12 mouse cellular contexts compared by ENCODE assay signal in genomic region chr3:78880072-78880471, GRCm38 (mm10).
"Had no signal": no experiment of that assay in that cellular context is flagged by ENCODE, and none has a peak within 500 bp of the region (broad histone marks: within the 10 kb centered on the region; RNA-seq: fewer than 3 reads in every experiment).

No protein-coding gene starts in this region.

- H3K27me3 ChIP-seq: limb, embryonic 13.5 days; midbrain, embryonic 12.5 days; stomach, embryonic 15.5 days had no signal

- H3K9me3 ChIP-seq: limb, embryonic 13.5 days; midbrain, embryonic 12.5 days; stomach, embryonic 15.5 days had no signal

- H3K4me1 ChIP-seq: limb, embryonic 13.5 days; stomach, embryonic 15.5 days had no signal

- H3K4me3 ChIP-seq: limb, embryonic 13.5 days; midbrain, embryonic 12.5 days; myocyte; stomach, embryonic 15.5 days had no signal

- H3K27ac ChIP-seq: kidney, postnatal 0 days; limb, embryonic 13.5 days; liver, embryonic 14.5 days; midbrain, embryonic 12.5 days; stomach, embryonic 15.5 days had no signal

- DNase-seq: kidney, adult 11 months; kidney, adult 9 months; kidney, postnatal 36 days; lung, adult 2 months; retina, postnatal 1 day; thymus, postnatal 36 days had no signal

- H3K36me3 ChIP-seq: limb, embryonic 13.5 days; midbrain, embryonic 12.5 days; stomach, embryonic 15.5 days had no signal

- H3K4me2 ChIP-seq: limb, embryonic 13.5 days; midbrain, embryonic 12.5 days; stomach, embryonic 15.5 days had no signal

- H3K9ac ChIP-seq: limb, embryonic 13.5 days; liver, embryonic 14.5 days; midbrain, embryonic 12.5 days; stomach, embryonic 15.5 days had no signal
